Mouse (Mus musculus): ENCODE measurements at regions not wholly inside any gene's neighbourhood (a gene's known extent, or its start where the extent isn't known, plus 50 kb on each side); places are given as distances from the start of the nearest gene placed in this dataset.

DNA sequence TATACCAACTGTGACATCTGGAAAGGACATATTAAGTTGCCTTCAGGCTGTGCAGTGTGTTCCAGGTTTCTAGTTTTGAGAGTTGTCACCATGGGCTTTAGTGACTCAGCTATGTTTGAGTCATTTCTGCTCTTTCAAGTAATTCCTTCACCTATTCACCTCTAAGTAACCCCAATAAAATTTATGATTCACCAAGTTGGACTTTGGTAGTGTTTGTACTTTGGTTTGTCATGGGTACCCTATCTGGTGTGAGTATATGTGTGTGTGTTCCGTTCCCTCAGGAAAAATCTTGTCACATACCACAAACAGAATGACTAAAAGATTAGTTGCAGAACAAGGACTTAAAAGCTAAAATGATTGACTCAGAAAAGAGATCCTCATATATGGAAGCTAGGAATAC lies 76.8 kb upstream of the Crbn start:
- intact Hi-C loops (cut with DNase I): no loop called here
- DNase-seq: no peak

DNA sequence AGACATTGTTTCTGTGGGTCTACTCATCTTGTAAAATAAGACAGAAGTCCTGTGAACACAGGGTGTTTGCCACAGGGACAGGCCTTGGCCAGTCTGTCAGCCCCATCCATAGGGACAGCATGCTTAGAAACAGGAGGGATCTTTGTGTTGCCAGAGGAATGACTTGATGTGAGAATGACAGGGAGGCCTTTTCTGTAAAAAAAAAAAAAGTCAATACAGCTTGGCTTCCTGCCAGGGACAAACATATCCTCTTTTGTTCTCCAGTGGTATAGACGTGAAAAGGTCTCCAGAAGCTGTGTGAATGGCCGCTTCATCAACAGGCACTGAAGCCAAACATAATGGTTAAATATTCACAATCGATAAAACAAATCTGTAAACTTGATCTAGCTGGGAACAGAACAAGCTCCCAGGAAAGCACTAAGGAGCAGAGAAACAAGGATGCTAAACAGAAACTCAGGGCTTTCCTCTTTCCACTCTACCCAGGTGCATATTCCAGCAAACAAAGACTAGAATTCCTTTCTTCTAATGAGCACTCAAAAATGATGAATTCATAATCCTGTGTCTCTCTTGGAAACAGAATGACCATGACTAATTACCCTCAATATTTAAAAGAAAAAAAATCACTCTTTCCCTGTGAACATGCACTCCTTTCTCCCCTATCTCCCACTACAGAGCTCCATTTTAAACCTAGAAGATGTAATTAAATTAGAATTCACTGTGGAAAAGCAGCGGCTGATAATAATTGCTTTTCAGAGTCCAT lies 92.2 kb upstream of the Crbn start:
- intact Hi-C loops (cut with DNase I): no loop called here
- no peak for DNase-seq

DNA sequence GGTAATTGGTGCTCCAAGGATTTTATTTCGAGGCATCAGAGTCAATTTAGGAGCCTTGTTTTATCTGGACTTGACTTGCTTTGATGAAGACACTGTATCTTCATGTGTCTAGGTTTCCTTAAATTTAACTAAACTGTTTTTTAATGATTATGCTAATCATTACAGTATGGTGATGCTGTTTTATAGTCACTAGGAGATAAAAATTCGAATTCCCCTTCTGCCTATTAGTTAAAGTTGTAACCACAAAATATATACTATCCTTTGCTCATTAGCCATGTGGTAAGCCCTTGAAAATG lies 92.7 kb upstream of the Crbn start:
- DNase-seq: no peak
- intact Hi-C loops (cut with DNase I): no loop called here

GRCm38 (mm10) chr6:106903953-106904683 lies 104.2 kb upstream of the Crbn start:
- no peak for DNase-seq

GRCm38 (mm10) chr6:106915121-106915520 lies 115.2 kb upstream of the Crbn start:
- no peak for DNase-seq
- intact Hi-C loops (cut with DNase I): no loop called here

More at GRCm38 (mm10) chr6:106903953-106904683, 104.2 kb upstream of the Crbn start:
- intact Hi-C loops (cut with DNase I): no loop called here

DNA sequence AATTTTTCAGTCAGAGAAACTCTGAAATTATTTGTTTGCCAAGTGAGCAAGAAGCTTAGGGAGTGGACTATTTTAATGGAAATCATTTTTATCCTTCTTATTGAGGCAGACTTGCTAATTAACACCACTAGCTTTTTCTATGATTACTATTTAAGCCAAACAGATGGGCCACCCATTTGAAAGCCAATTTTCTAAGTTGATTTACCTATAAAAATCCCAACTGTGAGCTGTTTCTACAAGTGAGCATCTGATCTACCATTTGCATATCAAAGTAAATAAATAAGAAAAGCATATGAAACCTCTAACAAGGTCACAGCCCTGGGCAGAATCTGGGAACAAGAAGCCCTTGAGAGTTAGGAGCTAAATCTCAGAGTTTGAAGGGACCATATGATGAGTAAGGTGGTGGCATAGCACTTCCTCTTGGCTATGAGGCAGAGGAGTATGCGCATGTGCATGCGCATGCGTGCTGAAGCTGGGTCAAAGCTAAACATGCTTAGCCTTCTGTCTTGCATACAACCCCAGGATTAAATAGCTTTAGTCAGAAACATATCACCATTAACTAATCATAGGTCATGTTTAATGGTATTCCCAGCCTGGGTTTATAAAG lies 116.9 kb upstream of the Crbn start:
- no peak for DNase-seq
- intact Hi-C loops (cut with DNase I): no loop called here

GRCm38 (mm10) chr6:106920951-106921350 lies 121.1 kb upstream of the Crbn start:
- no peak for DNase-seq
- intact Hi-C loops (cut with DNase I): no loop called here

GRCm38 (mm10) chr6:106925486-106925885 lies 125.6 kb upstream of the Crbn start:
- intact Hi-C loops (cut with DNase I): no loop called here
- DNase-seq: no peak

DNA sequence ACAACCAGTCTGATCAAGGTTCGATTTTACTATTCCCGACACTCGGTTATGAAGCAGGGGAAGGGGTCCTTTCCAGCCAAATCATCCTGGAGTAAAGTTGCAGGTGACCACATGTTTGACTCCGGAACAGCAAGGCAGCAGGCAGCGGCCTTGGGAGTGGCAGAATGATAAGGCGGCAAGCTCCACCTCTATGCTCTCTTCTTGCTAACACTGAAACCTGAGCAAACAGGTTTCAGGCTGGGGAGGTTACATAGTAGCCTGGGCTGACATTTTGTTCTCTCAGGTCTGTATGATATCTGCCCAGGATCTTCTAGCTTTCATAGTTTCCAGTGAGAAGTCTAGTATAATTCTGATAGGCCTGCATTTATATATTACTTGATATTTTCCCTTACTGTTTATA lies 133.7 kb upstream of the Crbn start:
- DNase-seq: no peak
- intact Hi-C loops (cut with DNase I): no loop called here

DNA sequence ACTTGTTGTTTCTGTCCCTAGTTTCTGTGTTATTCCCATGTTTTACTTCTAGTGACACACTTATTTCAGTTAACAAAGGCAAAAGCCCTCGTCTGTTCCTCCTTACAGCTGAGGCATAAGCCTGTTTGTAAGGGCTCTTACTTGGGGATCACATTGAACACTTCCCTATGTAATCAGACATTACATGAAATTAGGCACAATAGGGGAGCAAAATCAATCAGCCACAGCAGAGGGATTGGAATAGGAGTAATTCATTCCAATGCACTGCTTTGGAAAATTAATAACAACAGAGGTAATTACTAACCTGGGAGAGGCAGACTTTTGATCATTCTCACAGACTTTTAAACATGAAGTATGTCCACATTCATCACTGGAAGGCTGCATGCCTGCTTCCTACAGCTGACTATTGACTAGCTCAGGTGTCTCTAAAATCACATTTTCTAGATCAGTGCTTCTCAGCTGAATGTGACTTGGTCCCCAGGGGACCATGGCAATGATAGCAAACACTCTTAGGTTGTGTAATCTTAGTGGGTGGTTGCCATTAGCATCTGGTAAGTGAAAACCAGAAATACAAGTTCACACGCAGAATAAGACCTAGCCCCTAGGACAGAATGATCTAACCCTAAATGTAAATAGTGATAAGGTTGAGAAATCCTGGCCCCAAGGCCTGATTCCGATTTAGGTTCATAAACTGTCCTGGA lies 146.5 kb upstream of the Crbn start:
- intact Hi-C loops (cut with DNase I): no loop called here
- no peak for DNase-seq

GRCm38 (mm10) chr6:106950909-106951308 lies 151.0 kb upstream of the Crbn start:
- no peak for DNase-seq
- intact Hi-C loops (cut with DNase I): no loop called here

GRCm38 (mm10) chr6:106961320-106961719 lies 161.4 kb upstream of the Crbn start:
- DNase-seq: no peak
- intact Hi-C loops (cut with DNase I): no loop called here

DNA sequence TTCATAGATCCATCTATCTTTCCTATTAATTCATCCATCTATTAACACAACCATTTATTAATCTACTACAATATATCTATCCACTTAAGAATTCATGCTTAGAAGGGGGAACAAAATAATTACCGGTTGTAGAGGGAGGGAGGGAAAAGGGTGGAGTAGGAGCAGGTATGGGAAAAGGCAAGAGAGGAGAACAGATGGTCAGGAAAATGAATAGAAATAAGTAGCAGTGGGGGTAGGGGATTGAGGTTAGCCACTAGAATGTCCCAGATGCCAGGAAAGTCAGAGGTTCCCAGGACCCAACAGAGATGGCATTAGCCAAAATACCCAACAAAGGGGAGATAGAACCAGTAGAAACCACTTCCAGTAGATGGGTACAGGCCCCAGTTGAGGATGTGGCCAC lies 164.5 kb upstream of the Crbn start:
- DNase-seq: no peak
- intact Hi-C loops (cut with DNase I): no loop called here

DNA sequence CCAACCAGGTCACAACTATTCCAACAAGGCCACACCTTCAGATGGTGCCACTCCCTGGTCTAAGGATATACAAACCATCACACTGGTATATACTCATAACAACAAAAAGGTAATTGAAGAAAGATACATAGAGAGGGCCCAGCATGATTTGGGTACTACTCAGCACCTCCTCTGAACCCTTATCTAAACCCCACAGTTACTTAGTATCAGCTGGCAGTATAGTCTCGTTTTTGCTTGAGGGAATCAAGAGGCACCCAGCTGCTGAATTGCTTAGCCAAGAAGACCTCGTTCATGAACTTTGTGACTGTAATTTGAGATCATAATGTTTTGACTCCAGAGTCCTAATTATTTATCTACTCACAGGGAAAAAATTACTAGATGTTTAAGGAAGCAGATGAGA lies 175.6 kb upstream of the Crbn start:
- intact Hi-C loops (cut with DNase I): no loop called here
- no peak for DNase-seq

- no peak for DNase-seq
- intact Hi-C loops (cut with DNase I): no loop called here
These were observed 178.8 kb upstream of the Crbn start for GRCm38 (mm10) chr6:106978721-106979120.

DNA sequence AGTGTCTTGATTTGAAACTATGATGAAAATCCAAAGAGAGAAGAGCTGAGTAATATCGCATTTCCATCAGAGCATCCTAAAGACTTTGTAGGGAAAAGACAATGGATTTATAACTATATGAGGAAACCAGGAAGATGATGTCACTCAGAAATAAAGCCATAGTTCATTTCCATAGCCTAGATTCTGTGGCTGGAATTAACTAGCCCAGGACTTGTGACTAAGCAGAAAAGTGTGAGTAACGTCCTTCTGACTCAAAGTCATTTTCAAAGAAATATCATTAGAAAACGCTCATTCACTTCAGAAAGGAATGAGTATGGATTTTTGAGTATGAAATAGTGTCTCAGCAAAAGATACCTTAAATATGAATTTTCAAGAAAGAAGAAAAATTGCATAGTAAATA lies 179.9 kb upstream of the Crbn start:
- DNase-seq: no peak
- intact Hi-C loops (cut with DNase I): no loop called here

DNA sequence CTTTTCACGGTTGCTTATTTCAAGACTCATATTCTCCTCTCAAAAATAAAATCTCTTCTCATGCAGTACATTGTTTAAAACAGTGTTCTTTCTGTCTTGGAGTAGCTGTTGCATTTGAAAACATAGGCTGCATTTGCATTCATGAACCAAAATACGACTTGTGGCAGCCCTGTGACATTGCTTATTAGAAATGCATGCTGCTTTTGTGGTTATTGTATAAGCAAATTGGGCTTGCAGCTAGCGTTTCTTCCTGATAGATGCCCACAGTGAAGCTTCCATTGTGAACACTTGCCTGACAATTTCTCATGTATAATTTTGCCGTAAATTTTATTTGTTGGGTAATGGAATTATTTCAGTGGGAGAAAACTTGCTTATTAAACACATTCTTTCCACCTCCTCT lies 180.3 kb upstream of the Crbn start:
- intact Hi-C loops (cut with DNase I): no loop called here
- DNase-seq: no peak

DNA sequence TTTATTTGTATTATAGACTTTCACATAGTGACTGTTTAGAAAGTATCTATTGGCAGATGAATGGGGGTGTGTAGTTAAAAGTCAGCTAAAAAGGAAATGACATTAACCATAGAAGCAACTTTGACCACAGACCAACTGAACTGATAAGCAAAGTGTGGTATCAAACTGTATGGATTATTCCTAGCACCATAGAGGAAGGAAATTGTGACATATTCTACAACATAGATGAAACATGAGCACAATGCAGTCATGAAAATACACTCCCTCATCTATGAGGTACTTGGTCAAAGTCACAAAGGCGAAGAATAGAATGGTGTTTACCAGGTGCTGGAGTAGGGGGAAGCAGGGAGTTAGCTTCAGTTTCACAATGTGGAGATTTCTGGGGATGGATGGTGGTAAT lies 181.4 kb upstream of the Crbn start:
- no peak for DNase-seq
- intact Hi-C loops (cut with DNase I): no loop called here

DNA sequence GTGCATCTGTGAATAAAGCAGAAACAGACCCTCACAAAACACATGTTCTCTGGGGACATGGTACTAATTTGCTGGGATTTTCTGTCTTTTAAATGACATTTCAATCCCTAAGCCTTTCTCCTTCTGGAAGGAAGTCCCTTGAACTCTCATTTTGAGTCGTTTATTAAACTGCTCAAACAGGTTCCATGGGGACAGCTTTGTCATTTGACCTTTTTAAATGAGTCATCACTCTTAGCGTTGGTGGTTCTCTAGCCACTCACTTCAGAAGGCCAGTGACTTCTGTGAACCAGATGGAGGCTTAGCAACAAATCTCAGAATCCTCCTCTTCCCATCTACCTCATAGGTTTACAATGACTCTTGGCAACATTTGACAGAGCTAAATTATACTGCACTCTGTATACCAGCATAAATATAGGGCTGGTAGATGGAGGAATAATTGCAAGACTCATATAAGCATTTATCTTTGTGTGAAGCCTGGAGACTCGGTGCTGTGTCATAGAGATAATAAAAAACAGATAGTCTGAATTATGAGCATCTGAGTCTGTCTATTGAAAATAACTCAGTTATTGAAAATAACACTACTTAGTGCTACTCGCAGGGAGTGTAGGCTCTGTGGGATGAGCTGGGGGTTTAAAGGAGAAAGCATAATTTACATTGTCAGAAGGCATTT lies 185.4 kb upstream of the Crbn start:
- intact Hi-C loops (cut with DNase I): no loop called here
- DNase-seq: no peak

DNA sequence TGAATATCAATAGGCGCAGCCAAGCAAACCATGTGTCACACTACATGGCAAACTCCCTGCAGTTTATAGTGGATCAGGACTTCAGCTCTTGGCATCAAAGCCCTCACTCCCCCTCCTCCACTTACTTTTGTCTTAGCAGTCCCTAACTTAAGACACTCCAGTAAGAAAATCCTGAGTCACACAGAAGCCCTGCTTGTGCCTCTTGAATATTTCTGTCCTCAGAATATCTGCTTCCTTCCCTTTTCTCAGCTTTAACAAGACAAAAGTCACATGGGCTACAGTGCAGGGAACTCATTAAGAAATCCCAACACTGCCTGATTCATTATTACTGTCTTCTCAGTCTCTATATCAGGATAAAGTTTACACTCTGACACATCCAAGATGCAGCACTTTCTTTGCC lies 191.7 kb upstream of the Crbn start:
- intact Hi-C loops (cut with DNase I): no loop called here
- DNase-seq: no peak
